Mouse (Mus musculus): Measurements from ENCODE around the gene Gm5868. TPM values are rescaled to one million over a fixed set of nuclear protein-coding genes. Genes with fewer than 3 reads are reported as not detected.
"Not testable (repeated sequence)": the region's sequence is repeated elsewhere in the genome, so short reads cannot be mapped to it uniquely, and the experiment has no call there.

Gene Gm5868
- not detected in 2 replicates for polyA plus RNA-seq (2016; fragmentation: Nextera tagmentation; extraction: Ambion mirVana)

- Histone ChIP-seq H3K36me3 (no peaks in the 10 kb centered on the region), H3K27me3 (replicated peaks) (peaks cover 36% of the 10 kb centered on the region), H3K4me2 (peak within 1 kb of the TSS; percentile 87), H3K4me3 (peak within 1 kb of the TSS; percentile 50), H3K9me3 (replicated peaks) (no peaks in the 10 kb centered on the region), H3K4me1 (replicated peaks) (peaks cover 5% of the 10 kb centered on the region; the same call in 1 of the 2 replicates), H3K9ac (peak within 1 kb of the TSS; percentile 55), H3K27ac (ENCODE audit: poor library complexity, severe bottlenecking) (no peak within 1 kb of the TSS)
- 5% methylated on average over 38 of the region's 38 CpGs for WGBS
- ATAC-seq (ENCODE audit: insufficient number of reproducible peaks, low FRiP score): peak; percentile 39; the same call in 1 of the 2 replicates
These were observed at the start of gene Gm5868 for GRCm38 (mm10) chr5:72587192-72587681. TSS of gene Gm5868 (minus strand) at chr5:72587551.

DNA sequence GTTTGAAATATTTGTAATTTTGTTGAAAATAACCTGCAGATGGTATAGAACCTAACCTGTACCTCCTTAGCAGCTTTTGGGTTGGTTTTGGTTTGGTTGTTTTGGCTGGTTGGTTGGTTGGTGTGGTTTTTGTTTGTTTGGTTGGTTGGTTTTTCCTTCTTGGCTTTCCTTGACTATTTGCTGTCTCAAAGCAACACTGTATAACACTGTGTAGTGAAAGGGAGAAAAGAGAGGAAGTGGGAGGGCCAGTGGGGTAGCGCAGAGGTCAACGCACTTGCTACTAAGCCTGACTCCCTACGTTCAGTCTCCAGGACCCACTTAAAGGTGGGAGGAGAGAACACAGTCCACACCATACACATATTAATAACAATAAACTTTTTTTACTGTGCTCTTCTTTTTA is 49.2 kb upstream of the Gm5868 start:
- ATAC-seq (ENCODE audit: insufficient number of reproducible peaks, low FRiP score): no peak
- H3K27ac ChIP-seq (ENCODE audit: poor library complexity, severe bottlenecking): no peak overlapping the region
- H3K36me3 ChIP-seq: no peaks in the 10 kb centered on the region
- no peak overlapping the region for H3K9ac ChIP-seq
- no peak overlapping the region for H3K4me3 ChIP-seq
- H3K4me1 ChIP-seq (replicated peaks): no peaks in the 10 kb centered on the region
- 79% methylated on average over 3 of the region's 3 CpGs for WGBS
- no peaks in the 10 kb centered on the region for H3K27me3 ChIP-seq (replicated peaks)
- no peak overlapping the region for H3K4me2 ChIP-seq
- no peaks in the 10 kb centered on the region for H3K9me3 ChIP-seq (replicated peaks)

DNA sequence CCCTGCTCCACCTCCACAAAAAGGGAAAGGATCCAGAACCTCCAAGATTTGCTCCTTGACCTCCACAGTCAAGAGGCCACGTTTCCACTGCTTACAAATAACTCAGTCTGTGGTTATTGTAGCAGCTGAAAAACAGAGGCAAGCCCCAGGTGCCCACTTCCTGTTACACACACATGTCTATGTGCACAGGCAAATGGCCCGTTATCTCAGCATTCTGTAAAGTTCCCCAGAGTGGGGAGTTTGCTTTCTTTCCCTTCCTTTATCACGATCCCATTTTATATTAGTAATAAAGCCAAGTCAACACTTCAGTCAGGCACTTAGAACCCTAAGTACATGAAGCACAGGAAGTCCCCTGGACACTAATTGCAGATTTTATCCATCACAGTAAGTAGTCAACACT is 48.8 kb upstream of the Gm5868 start:
- H3K4me2 ChIP-seq: no peak overlapping the region
- H3K27ac ChIP-seq (ENCODE audit: poor library complexity, severe bottlenecking): no peak overlapping the region
- WGBS: 39% methylated on average over 3 of the region's 3 CpGs

GRCm38 (mm10) chr5:72634791-72635271 is 47.5 kb upstream of the Gm5868 start:
- Histone ChIP-seq H3K4me2 (no peak overlapping the region), H3K9ac (no peak overlapping the region), H3K9me3 (replicated peaks) (no peaks in the 10 kb centered on the region), H3K4me3 (no peak overlapping the region), H3K27ac (ENCODE audit: poor library complexity, severe bottlenecking) (no peak overlapping the region), H3K4me1 (replicated peaks) (no peaks in the 10 kb centered on the region), H3K36me3 (no peaks in the 10 kb centered on the region), H3K27me3 (replicated peaks) (no peaks in the 10 kb centered on the region)
- WGBS: 62% methylated on average over 9 of the region's 9 CpGs
- no peak for ATAC-seq (ENCODE audit: insufficient number of reproducible peaks, low FRiP score)

More for the DNA sequence above, 48.8 kb upstream of the Gm5868 start:
- H3K9me3 ChIP-seq (replicated peaks): no peaks in the 10 kb centered on the region
- H3K4me3 ChIP-seq: no peak overlapping the region
- no peak overlapping the region for H3K9ac ChIP-seq
- no peaks in the 10 kb centered on the region for H3K36me3 ChIP-seq
- H3K4me1 ChIP-seq (replicated peaks): no peaks in the 10 kb centered on the region
- H3K27me3 ChIP-seq (replicated peaks): no peaks in the 10 kb centered on the region
- ATAC-seq (ENCODE audit: insufficient number of reproducible peaks, low FRiP score): no peak

DNA sequence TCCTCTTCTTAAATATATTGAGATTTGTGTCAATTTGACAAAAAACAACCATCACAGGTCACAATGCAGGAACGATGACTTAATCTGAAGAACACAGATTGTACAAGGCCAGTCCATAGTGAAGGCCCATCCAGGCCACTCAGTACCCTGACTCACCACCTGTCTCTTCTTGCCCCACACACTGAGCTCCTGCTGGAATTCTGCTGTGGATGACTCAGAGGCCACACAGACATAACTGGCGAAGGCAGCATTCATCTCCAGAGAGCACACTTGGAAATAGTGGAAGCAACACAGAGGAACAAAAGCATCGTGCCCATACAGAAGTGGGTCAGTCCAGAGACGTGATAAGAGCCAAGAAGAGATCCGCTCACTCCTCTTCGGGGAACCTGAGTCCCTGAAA is 42.7 kb upstream of the Gm5868 start:
- ATAC-seq (ENCODE audit: insufficient number of reproducible peaks, low FRiP score): no peak
- no peak overlapping the region for H3K9ac ChIP-seq
- no peaks in the 10 kb centered on the region for H3K27me3 ChIP-seq (replicated peaks)
- no peaks in the 10 kb centered on the region for H3K9me3 ChIP-seq (replicated peaks)
- no peak overlapping the region for H3K4me2 ChIP-seq
- WGBS: 74% methylated on average over 6 of the region's 6 CpGs
- no peaks in the 10 kb centered on the region for H3K4me1 ChIP-seq (replicated peaks)
- no peaks in the 10 kb centered on the region for H3K36me3 ChIP-seq
- no peak overlapping the region for H3K27ac ChIP-seq (ENCODE audit: poor library complexity, severe bottlenecking)
- no peak overlapping the region for H3K4me3 ChIP-seq

- H3K27me3 ChIP-seq (replicated peaks): no peaks in the 10 kb centered on the region
- H3K4me3 ChIP-seq: no peak overlapping the region
- H3K4me1 ChIP-seq (replicated peaks): no peaks in the 10 kb centered on the region
- ATAC-seq (ENCODE audit: insufficient number of reproducible peaks, low FRiP score): no peak
- no peak overlapping the region for H3K27ac ChIP-seq (ENCODE audit: poor library complexity, severe bottlenecking)
- whole genome bisulfite sequencing: 77% methylated on average over 1 of the region's 1 CpGs
- H3K4me2 ChIP-seq: no peak overlapping the region
- H3K36me3 ChIP-seq: no peaks in the 10 kb centered on the region
- H3K9ac ChIP-seq: no peak overlapping the region
- H3K9me3 ChIP-seq (replicated peaks): no peaks in the 10 kb centered on the region
These were observed 33.7 kb upstream of the Gm5868 start for GRCm38 (mm10) chr5:72621022-72621421.

- no peak overlapping the region for H3K27ac ChIP-seq (ENCODE audit: poor library complexity, severe bottlenecking)
- no peak for ATAC-seq (ENCODE audit: insufficient number of reproducible peaks, low FRiP score)
- 75% methylated on average over 4 of the region's 4 CpGs for WGBS
- H3K27me3 ChIP-seq (replicated peaks): no peaks in the 10 kb centered on the region
- H3K9ac ChIP-seq: no peak overlapping the region
- H3K4me2 ChIP-seq: no peak overlapping the region
- H3K4me3 ChIP-seq: no peak overlapping the region
- H3K9me3 ChIP-seq (replicated peaks): no peaks in the 10 kb centered on the region
- H3K36me3 ChIP-seq: no peaks in the 10 kb centered on the region
- H3K4me1 ChIP-seq (replicated peaks): no peaks in the 10 kb centered on the region
These were observed 30.1 kb upstream of the Gm5868 start for GRCm38 (mm10) chr5:72617413-72617812.

GRCm38 (mm10) chr5:72603138-72603537 is 15.8 kb upstream of the Gm5868 start:
- no peaks in the 10 kb centered on the region for H3K27me3 ChIP-seq (replicated peaks)
- 0 out of 2 replicates have a peak, but pooled peaks cover 5% of the 10 kb centered on the region for H3K4me1 ChIP-seq (replicated peaks)
- H3K9me3 ChIP-seq (replicated peaks): no peaks in the 10 kb centered on the region; the same call in 1 of the 2 replicates
- no peak overlapping the region for H3K9ac ChIP-seq
- WGBS: 82% methylated on average over 4 of the region's 4 CpGs
- no peaks in the 10 kb centered on the region for H3K36me3 ChIP-seq
- no peak overlapping the region for H3K27ac ChIP-seq (ENCODE audit: poor library complexity, severe bottlenecking)
- ATAC-seq (ENCODE audit: insufficient number of reproducible peaks, low FRiP score): no peak
- no peak overlapping the region for H3K4me3 ChIP-seq
- no peak overlapping the region for H3K4me2 ChIP-seq

GRCm38 (mm10) chr5:72601006-72601405 is 13.7 kb upstream of the Gm5868 start:
- no peak overlapping the region for H3K27ac ChIP-seq (ENCODE audit: poor library complexity, severe bottlenecking)
- H3K27me3 ChIP-seq (replicated peaks): no peaks in the 10 kb centered on the region
- no peak overlapping the region for H3K4me3 ChIP-seq
- no peak overlapping the region for H3K4me2 ChIP-seq
- H3K36me3 ChIP-seq: no peaks in the 10 kb centered on the region
- H3K4me1 ChIP-seq (replicated peaks): no peaks in the 10 kb centered on the region
- WGBS: 15% methylated on average over 5 of the region's 5 CpGs
- H3K9me3 ChIP-seq (replicated peaks): no peaks in the 10 kb centered on the region
- no peak overlapping the region for H3K9ac ChIP-seq
- ATAC-seq (ENCODE audit: insufficient number of reproducible peaks, low FRiP score): no peak

DNA sequence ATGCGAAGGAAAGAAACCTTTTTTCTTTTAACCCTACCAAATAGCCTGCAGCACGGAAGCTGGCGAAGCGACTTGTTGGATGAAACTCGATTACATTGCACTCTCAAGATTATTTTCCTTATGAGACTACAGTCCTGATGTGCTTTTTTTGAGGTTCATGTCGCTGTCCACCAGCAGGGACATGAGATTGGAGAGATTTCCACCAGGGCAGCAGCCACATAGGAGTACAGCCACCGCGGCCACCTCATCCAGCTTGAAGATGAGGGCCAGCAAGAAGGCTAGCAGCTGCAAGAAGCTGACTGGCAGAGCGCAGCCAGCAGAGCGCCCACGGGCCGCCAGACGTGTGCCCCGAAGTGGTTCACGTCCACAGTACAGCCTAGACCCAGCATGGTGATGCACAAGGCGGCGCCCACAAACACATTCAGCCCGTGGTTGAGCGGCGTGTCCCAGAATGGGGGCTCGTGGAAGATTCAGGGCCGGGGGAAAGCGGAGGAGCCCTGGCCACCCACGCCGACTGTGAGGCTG is 622 bp downstream of the Gm5868 start:
- Histone ChIP-seq H3K27me3 (replicated peaks) (peaks cover 38% of the 10 kb centered on the region), H3K4me3 (peak overlapping the region; percentile 50), H3K9ac (peak overlapping the region; percentile 55), H3K4me2 (peak overlapping the region; percentile 87)
- not testable (repeated sequence) for H3K9me3 ChIP-seq (replicated peaks); ATAC-seq (ENCODE audit: insufficient number of reproducible peaks, low FRiP score); H3K4me1 ChIP-seq (replicated peaks); H3K36me3 ChIP-seq; H3K27ac ChIP-seq (ENCODE audit: poor library complexity, severe bottlenecking)
- 44% methylated on average over 25 of the region's 25 CpGs for WGBS

DNA sequence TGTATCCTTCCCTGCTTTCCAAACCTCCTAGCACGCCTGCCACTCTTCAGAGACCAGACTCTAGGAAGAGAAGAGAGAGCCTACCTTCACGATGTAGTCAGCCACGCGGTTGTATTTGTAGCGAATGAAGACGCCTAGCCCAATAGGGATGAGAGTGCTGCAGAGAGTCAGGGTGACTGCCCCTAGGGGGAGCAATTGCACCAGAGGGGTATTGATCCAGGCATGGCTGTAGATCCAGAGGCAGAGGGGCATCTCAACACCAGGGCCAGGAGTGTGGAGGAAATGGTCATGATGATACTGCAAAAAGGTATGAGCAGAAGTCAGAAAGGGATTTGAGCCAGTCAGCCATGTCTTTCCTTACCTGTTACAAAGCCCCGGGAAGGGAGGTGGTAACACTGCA is 1.2 kb downstream of the Gm5868 start:
- not testable (repeated sequence) for H3K4me2 ChIP-seq; H3K36me3 ChIP-seq; ATAC-seq (ENCODE audit: insufficient number of reproducible peaks, low FRiP score); H3K4me3 ChIP-seq; H3K4me1 ChIP-seq (replicated peaks); H3K9me3 ChIP-seq (replicated peaks); H3K9ac ChIP-seq; H3K27ac ChIP-seq (ENCODE audit: poor library complexity, severe bottlenecking)
- WGBS: 46% methylated on average over 7 of the region's 7 CpGs
- peaks cover 44% of the 10 kb centered on the region for H3K27me3 ChIP-seq (replicated peaks)

DNA sequence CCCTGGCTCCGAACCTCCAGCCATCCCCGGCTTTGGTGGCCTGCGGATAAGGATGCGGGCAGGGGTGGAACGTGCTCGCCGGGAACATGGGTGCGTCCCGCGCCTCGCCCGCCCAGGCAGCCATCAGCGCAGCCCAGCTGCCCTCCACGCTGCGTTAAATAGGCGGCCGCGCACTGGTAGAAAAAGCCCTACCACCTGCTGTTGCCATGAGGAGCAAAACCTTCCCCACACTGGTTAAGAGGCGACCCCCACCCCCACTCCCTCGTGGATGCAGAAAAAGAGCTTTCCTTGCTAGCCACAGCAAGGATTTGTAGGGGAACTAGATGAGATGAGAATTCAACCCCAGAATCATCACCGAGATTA is 6.4 kb downstream of the Gm5868 start, which contains the start of gene Zar1:
Gene Zar1, minus strand, starts transcription at position 285 of the 363 bp plus-strand sequence.
- not testable (repeated sequence) for H3K36me3 ChIP-seq; ATAC-seq (ENCODE audit: insufficient number of reproducible peaks, low FRiP score); H3K9me3 ChIP-seq (replicated peaks); H3K4me1 ChIP-seq (replicated peaks); H3K27ac ChIP-seq (ENCODE audit: poor library complexity, severe bottlenecking)
- H3K4me3 ChIP-seq: peak within 1 kb of the TSS; percentile 55
- peaks cover 41% of the 10 kb centered on the region for H3K27me3 ChIP-seq (replicated peaks)
- WGBS: 8% methylated on average over 19 of the region's 21 CpGs
- peak within 1 kb of the TSS; percentile 95 for H3K4me2 ChIP-seq
- peak within 1 kb of the TSS; percentile 68 for H3K9ac ChIP-seq
